Mouse (Mus musculus): Measurements from ENCODE around the gene Hoxd10. TPM values are rescaled to one million over a fixed set of nuclear protein-coding genes. Genes with fewer than 3 reads are reported as not detected.
A peak's percentile ranks its signal among the peaks of the same experiment; 100 is the strongest.

Gene Hoxd10
- not detected in 2 replicates for polyA plus RNA-seq (2014; fragmentation: Nextera tagmentation; extraction: Ambion mirVana)

DNA sequence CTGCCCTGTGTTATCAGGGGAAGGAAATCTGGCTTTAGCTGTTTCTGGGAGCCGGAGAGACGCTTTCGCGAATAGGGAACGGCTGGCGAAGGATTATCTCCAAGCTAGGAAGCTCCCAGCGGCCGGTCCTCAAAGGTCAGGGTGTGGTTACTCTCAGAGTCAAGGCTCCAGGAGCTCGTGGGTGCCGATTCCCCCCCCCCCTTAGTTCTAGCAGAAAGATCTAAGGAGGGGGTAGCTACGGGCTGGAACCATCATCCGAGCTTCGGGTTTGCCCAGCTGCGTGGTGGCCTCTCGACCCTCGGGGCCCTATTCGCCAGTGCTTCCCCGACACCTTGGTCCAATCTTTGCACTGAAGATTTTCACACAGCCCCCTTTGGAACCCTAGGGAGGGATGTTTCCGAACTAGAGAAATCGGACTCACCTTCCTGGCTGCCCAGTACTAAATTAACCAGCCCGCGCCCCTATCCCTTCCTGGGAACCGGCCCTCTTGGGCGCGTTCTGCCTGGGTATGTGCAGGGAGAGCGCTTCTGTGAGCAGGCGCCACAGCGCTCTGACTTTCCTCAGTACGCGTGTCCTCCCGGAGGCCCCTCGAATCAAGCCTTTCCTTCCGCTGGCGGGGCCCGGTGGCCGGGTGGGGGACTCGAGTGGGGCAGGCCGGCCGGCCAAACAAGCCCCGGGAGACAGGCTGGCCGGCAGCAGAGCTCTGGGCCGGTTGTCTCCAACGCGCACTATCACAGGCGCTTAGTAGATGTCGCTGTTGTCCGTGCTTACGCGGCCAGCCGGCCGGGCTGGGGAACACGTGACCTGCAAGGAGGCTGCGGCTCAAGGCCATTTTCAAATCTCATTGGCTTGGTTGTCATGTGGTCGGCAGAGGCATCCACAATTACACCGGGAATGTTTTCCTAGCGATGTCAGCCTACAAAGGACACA, at the start of gene Hoxd10:
TSS of gene Hoxd10 (plus strand) at position 903 of the 930 bp plus-strand sequence.
- H3K9me3 ChIP-seq (ENCODE audit: control insufficient read depth, low read length), result peaks cover 3% of the 10 kb centered on the region; the same call in 1 of the 2 replicates
- WGBS, result 1% methylated on average over 56 of the region's 56 CpGs
- 0 out of 2 replicates have a peak, but pooled peaks cover 5% of the 10 kb centered on the region for H3K4me1 ChIP-seq (replicated peaks; ENCODE audit: control insufficient read depth, insufficient read depth, low read length)
- no peak within 1 kb of the TSS for H3K9ac ChIP-seq
- DNase-seq (ENCODE audit: low spot score) (no peak), ATAC-seq (ENCODE audit: low FRiP score) (no peak)
- H3K4me2 ChIP-seq (replicated peaks), result no peak within 1 kb of the TSS
- no peak within 1 kb of the TSS for H3K4me3 ChIP-seq (replicated peaks; ENCODE audit: low read length)
- no peak within 1 kb of the TSS for H3K27ac ChIP-seq
- no peaks in the 10 kb centered on the region for H3K36me3 ChIP-seq (replicated peaks; ENCODE audit: control insufficient read depth, insufficient read depth)
- peaks cover 99% of the 10 kb centered on the region for H3K27me3 ChIP-seq (ENCODE audit: control insufficient read depth, insufficient read depth, low read length)

- Histone ChIP-seq H3K27me3 (ENCODE audit: control insufficient read depth, insufficient read depth, low read length) (peaks cover 51% of the 10 kb centered on the region), H3K4me3 (replicated peaks; ENCODE audit: low read length) (no peak overlapping the region), H3K36me3 (replicated peaks; ENCODE audit: control insufficient read depth, insufficient read depth) (no peaks in the 10 kb centered on the region), H3K9me3 (ENCODE audit: control insufficient read depth, low read length) (no peaks in the 10 kb centered on the region), H3K27ac (no peak overlapping the region), H3K4me2 (replicated peaks) (no peak overlapping the region), H3K9ac (no peak overlapping the region), H3K4me1 (replicated peaks; ENCODE audit: control insufficient read depth, insufficient read depth, low read length) (no peaks in the 10 kb centered on the region)
- no peak for ATAC-seq (ENCODE audit: low FRiP score)
- DNase-seq (ENCODE audit: low spot score), result no peak
- 66% methylated on average over 5 of the region's 5 CpGs for WGBS
Observed at GRCm38 (mm10) chr2:74642431-74642830, 49.3 kb upstream of the Hoxd10 start.

- WGBS, result 90% methylated on average over 3 of the region's 3 CpGs
- Histone ChIP-seq H3K4me3 (replicated peaks; ENCODE audit: low read length) (no peak overlapping the region), H3K27ac (no peak overlapping the region), H3K27me3 (ENCODE audit: control insufficient read depth, insufficient read depth, low read length) (peaks cover 82% of the 10 kb centered on the region), H3K9ac (no peak overlapping the region), H3K9me3 (ENCODE audit: control insufficient read depth, low read length) (no peaks in the 10 kb centered on the region), H3K4me1 (replicated peaks; ENCODE audit: control insufficient read depth, insufficient read depth, low read length) (no peaks in the 10 kb centered on the region), H3K36me3 (replicated peaks; ENCODE audit: control insufficient read depth, insufficient read depth) (no peaks in the 10 kb centered on the region), H3K4me2 (replicated peaks) (no peak overlapping the region)
- DNase-seq (ENCODE audit: low spot score) (no peak), ATAC-seq (ENCODE audit: low FRiP score) (no peak)
Observed at GRCm38 (mm10) chr2:74645631-74646030, 46.1 kb upstream of the Hoxd10 start.

DNA sequence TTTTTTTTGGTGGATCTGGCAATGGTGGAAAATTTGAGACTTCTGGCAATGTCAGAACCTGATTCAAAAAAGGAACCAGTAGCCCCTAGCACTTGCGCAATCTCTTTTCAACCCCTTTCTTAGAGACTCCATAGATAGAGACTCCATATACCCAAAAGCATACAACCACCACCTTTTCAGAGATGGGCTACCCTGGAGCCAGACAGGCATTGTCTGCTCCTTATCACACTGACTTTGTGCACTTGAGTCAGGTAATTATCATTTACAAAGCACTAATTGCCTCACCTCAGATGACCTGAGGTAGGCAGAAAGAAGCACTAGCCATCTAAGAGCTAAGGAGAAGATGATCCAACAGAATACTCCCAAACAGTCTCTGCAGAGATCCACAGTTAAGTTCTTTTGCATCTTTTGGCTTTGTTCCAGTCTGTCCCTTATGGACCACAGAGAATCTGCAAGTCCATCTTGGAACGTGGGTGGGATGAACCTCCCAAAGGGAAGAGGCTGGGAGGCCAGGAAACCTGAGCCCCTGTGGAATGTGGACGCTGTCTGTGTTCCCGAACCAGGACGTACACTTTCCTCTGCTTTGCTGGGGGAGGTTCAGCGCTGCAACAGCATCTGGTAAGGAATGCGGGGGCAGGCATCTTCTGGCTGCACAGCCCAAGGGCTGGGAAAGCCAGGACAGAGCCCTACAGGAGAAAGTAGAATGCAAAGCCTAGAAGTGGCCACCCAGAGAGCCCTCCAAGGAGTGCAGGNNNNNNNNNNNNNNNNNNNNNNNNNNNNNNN, 44.5 kb upstream of the Hoxd10 start:
- 16% methylated on average over 7 of the region's 7 CpGs for WGBS
- peaks cover 96% of the 10 kb centered on the region for H3K27me3 ChIP-seq (ENCODE audit: control insufficient read depth, insufficient read depth, low read length)
- no peak overlapping the region for H3K4me2 ChIP-seq (replicated peaks)
- H3K9me3 ChIP-seq (ENCODE audit: control insufficient read depth, low read length), result no peaks in the 10 kb centered on the region
- H3K36me3 ChIP-seq (replicated peaks; ENCODE audit: control insufficient read depth, insufficient read depth), result no peaks in the 10 kb centered on the region
- DNase-seq (ENCODE audit: low spot score) (no peak), ATAC-seq (ENCODE audit: low FRiP score) (no peak)
- no peak overlapping the region for H3K9ac ChIP-seq
- no peaks in the 10 kb centered on the region for H3K4me1 ChIP-seq (replicated peaks; ENCODE audit: control insufficient read depth, insufficient read depth, low read length)
- H3K27ac ChIP-seq, result no peak overlapping the region
- H3K4me3 ChIP-seq (replicated peaks; ENCODE audit: low read length), result no peak overlapping the region

DNA sequence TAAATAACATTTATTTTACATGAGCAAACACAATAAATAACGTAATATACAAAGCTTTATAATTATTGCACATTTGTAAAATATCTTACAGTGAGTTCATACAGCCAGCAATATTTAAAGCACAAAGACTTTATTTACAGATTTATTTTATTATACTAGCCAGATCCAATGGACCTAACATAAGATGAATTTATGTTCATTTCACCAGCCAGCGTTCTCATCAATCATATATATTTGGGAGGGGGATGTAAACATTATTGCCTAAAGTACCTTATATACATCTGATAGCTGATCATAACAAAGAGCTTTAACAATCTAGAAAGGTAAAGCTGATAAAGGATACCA, 38.8 kb upstream of the Hoxd10 start:
- no peak for ATAC-seq (ENCODE audit: low FRiP score)
- peaks cover 5% of the 10 kb centered on the region; the same call in 1 of the 2 replicates for H3K4me1 ChIP-seq (replicated peaks; ENCODE audit: control insufficient read depth, insufficient read depth, low read length)
- 45% methylated on average over 2 of the region's 2 CpGs for WGBS
- H3K36me3 ChIP-seq (replicated peaks; ENCODE audit: control insufficient read depth, insufficient read depth), result no peaks in the 10 kb centered on the region
- H3K27ac ChIP-seq, result no peak overlapping the region
- peaks cover 88% of the 10 kb centered on the region for H3K27me3 ChIP-seq (ENCODE audit: control insufficient read depth, insufficient read depth, low read length)
- H3K9me3 ChIP-seq (ENCODE audit: control insufficient read depth, low read length), result no peaks in the 10 kb centered on the region
- DNase-seq (ENCODE audit: low spot score), result no peak
- no peak overlapping the region for H3K4me3 ChIP-seq (replicated peaks; ENCODE audit: low read length)
- no peak overlapping the region for H3K9ac ChIP-seq
- H3K4me2 ChIP-seq (replicated peaks), result no peak overlapping the region

GRCm38 (mm10) chr2:74653781-74654535, 37.8 kb upstream of the Hoxd10 start:
- H3K27ac ChIP-seq, result peak overlapping the region; percentile 26; the same call in 1 of the 2 replicates

GRCm38 (mm10) chr2:74654743-74655419, 36.8 kb upstream of the Hoxd10 start:
- peak; percentile 23 for DNase-seq (ENCODE audit: low spot score)
- Histone ChIP-seq H3K36me3 (replicated peaks; ENCODE audit: control insufficient read depth, insufficient read depth) (no peaks in the 10 kb centered on the region), H3K27me3 (ENCODE audit: control insufficient read depth, insufficient read depth, low read length) (peaks cover 88% of the 10 kb centered on the region), H3K9ac (peak overlapping the region; percentile 1; the same call in 1 of the 2 replicates), H3K4me3 (replicated peaks; ENCODE audit: low read length) (peak overlapping the region; percentile 33), H3K27ac (0 out of 2 replicates have a peak overlapping the region, but pooled peaks have one; percentile 66), H3K4me1 (replicated peaks; ENCODE audit: control insufficient read depth, insufficient read depth, low read length) (peaks cover 5% of the 10 kb centered on the region; the same call in 1 of the 2 replicates), H3K9me3 (ENCODE audit: control insufficient read depth, low read length) (no peaks in the 10 kb centered on the region), H3K4me2 (replicated peaks) (peak overlapping the region; percentile 52)
- 5% methylated on average over 16 of the region's 20 CpGs for WGBS
- ATAC-seq (ENCODE audit: low FRiP score), result no peak

More at GRCm38 (mm10) chr2:74653781-74654535, 37.8 kb upstream of the Hoxd10 start:
- WGBS, result 12% methylated on average over 17 of the region's 17 CpGs
- H3K4me1 ChIP-seq (replicated peaks; ENCODE audit: control insufficient read depth, insufficient read depth, low read length), result peaks cover 5% of the 10 kb centered on the region; the same call in 1 of the 2 replicates
- H3K9me3 ChIP-seq (ENCODE audit: control insufficient read depth, low read length), result no peaks in the 10 kb centered on the region
- no peaks in the 10 kb centered on the region for H3K36me3 ChIP-seq (replicated peaks; ENCODE audit: control insufficient read depth, insufficient read depth)
- H3K4me2 ChIP-seq (replicated peaks), result peak overlapping the region; percentile 52
- H3K27me3 ChIP-seq (ENCODE audit: control insufficient read depth, insufficient read depth, low read length), result peaks cover 88% of the 10 kb centered on the region
- H3K9ac ChIP-seq, result peak overlapping the region; percentile 1; the same call in 1 of the 2 replicates
- ATAC-seq (ENCODE audit: low FRiP score) (no peak), DNase-seq (ENCODE audit: low spot score) (peak; percentile 27)
- peak overlapping the region; percentile 5; the same call in 1 of the 2 replicates for H3K4me3 ChIP-seq (replicated peaks; ENCODE audit: low read length)

DNA sequence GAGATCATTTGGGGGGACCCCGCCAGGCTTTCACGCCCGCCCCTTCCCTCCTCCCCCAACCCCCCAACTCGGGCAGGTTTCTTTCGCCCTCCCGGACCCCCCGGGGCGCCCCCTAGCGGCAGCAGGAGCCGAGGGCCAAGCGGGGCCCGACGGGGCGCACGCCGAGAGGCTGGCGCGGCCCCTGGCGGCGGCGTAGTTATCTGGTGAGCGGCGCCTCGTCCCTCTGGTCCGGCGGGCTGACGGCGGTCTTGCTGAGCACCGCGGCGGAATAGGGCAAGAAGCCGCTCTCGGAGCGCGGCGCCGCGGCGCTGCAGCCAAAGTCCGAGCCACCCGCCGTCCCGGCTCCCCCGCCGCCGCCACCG, 36.3 kb upstream of the Hoxd10 start:
- ATAC-seq (ENCODE audit: low FRiP score), result no peak

More for the DNA sequence above, 36.3 kb upstream of the Hoxd10 start:
- Histone ChIP-seq H3K36me3 (replicated peaks; ENCODE audit: control insufficient read depth, insufficient read depth) (no peaks in the 10 kb centered on the region), H3K4me3 (replicated peaks; ENCODE audit: low read length) (peak overlapping the region; percentile 33), H3K9me3 (ENCODE audit: control insufficient read depth, low read length) (no peaks in the 10 kb centered on the region), H3K4me1 (replicated peaks; ENCODE audit: control insufficient read depth, insufficient read depth, low read length) (peaks cover 5% of the 10 kb centered on the region; the same call in 1 of the 2 replicates), H3K9ac (peak overlapping the region; percentile 46; the same call in 1 of the 2 replicates), H3K27me3 (ENCODE audit: control insufficient read depth, insufficient read depth, low read length) (peaks cover 88% of the 10 kb centered on the region), H3K27ac (peak overlapping the region; percentile 66), H3K4me2 (replicated peaks) (peak overlapping the region; percentile 52)
- WGBS, result under 1% methylated on average over 46 of the region's 47 CpGs
- DNase-seq (ENCODE audit: low spot score), result no peak
